18 mouse cellular contexts compared by ENCODE assay signal in genomic region chr9:105387403-105387802, GRCm38 (mm10). TPM values are rescaled to one million over a fixed set of nuclear protein-coding genes. Genes with fewer than 3 reads are reported as not detected.
"Had no signal": no experiment of that assay in that cellular context is flagged by ENCODE, and none has a peak within 500 bp of the region (broad histone marks: within the 10 kb centered on the region; RNA-seq: fewer than 3 reads in every experiment).

No protein-coding gene starts in this region.

- H3K27me3 ChIP-seq: neural tube, embryonic 13.5 days; neural tube, embryonic 15.5 days; stomach, embryonic 15.5 days had no signal

- H3K9ac ChIP-seq: neural tube, embryonic 13.5 days; neural tube, embryonic 15.5 days; stomach, embryonic 15.5 days had no signal

- H3K36me3 ChIP-seq: neural tube, embryonic 13.5 days; neural tube, embryonic 15.5 days; stomach, embryonic 15.5 days had no signal

- DNase-seq: retina, postnatal 1 day; right cerebral cortex, adult 18-20 months; right cerebral cortex, postnatal 14 days; right cerebral cortex, postnatal 25 days; right cerebral cortex, postnatal 4 days; spleen, adult 18-20 months; thymus, adult 18-20 months; thymus, adult 2 months; thymus, postnatal 14 days; thymus, postnatal 25 days; thymus, postnatal 36 days; thymus, postnatal 4 days had no signal

- H3K9me3 ChIP-seq: neural tube, embryonic 13.5 days; neural tube, embryonic 15.5 days; stomach, embryonic 15.5 days had no signal

- H3K4me2 ChIP-seq: neural tube, embryonic 13.5 days; neural tube, embryonic 15.5 days; stomach, embryonic 15.5 days had no signal

- H3K27ac ChIP-seq: neural tube, embryonic 13.5 days; neural tube, embryonic 15.5 days; stomach, embryonic 15.5 days; stomach, postnatal 0 days had no signal

- H3K4me3 ChIP-seq: neural tube, embryonic 13.5 days; neural tube, embryonic 15.5 days; stomach, embryonic 15.5 days had no signal

- H3K4me1 ChIP-seq: neural tube, embryonic 13.5 days; neural tube, embryonic 15.5 days; stomach, embryonic 15.5 days had no signal

RNA-seq across cellular contexts. Expression of gene Nek11, which starts 7.9 kb away (rescaled TPM):
- polyA plus RNA-seq: small intestine, adult 2 months; spleen, adult 2 months had no signal
